Mouse (Mus musculus): ENCODE measurements at regions not wholly inside any gene's neighbourhood (a gene's known extent, or its start where the extent isn't known, plus 50 kb on each side); places are given as distances from the start of the nearest gene placed in this dataset.

DNA sequence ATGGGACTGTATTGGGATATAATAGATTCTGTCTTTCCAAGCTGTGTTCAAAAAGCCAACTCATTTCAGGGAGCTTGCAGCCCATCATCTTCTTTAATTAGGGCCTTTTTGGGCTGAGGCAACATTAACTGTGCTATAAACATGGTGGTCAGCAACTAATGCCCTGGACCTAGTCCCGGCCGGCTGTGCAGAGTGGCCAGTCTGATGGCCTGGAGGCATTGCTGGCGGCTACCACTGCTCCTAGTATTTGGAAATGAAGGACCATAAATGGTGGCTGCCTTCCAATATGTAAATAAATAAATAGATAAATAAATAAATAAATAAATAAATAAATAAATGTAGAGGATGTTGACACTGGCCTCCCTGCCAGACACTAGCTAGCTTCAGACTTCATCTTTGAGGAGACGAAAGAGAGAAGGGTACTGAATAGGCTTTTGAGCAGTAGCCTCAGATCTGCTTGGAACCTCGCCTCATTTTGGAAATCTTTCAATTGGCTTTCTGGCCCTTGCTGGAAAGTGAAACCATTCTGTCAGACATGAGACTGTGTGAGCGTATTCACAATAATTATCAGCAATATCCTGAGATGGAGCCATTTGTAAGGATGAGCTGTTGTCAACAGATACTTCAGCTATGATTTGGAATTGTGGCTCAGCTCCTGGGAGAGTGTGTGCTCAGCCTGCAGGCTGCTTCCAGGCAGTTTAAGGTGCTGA lies 785.5 kb upstream of the Car8 start:
- H3K4me3 ChIP-seq (ENCODE audit: control insufficient read depth, low read depth, low read length) = no peak overlapping the region
- H3K4me1 ChIP-seq (ENCODE audit: control insufficient read depth, insufficient read depth, low read length) = peaks cover 3% of the 10 kb centered on the region
- H3K27ac ChIP-seq (ENCODE audit: control insufficient read depth, insufficient read depth, low read depth, low read length) = no peak overlapping the region
- no peaks in the 10 kb centered on the region for H3K27me3 ChIP-seq (ENCODE audit: control insufficient read depth, insufficient read depth, low read length)
- TF ChIP-seq CTCF (IDR thresholded peaks at IDR 0.05; ENCODE audit: control insufficient read depth, insufficient read depth, insufficient replicate concordance, low read depth, low read length) (no peak), POLR2A (IDR thresholded peaks at IDR 0.05; ENCODE audit: control insufficient read depth, low read depth, low read length) (no peak)
- H3K36me3 ChIP-seq (ENCODE audit: control insufficient read depth, insufficient read depth, low read length) = no peaks in the 10 kb centered on the region

DNA sequence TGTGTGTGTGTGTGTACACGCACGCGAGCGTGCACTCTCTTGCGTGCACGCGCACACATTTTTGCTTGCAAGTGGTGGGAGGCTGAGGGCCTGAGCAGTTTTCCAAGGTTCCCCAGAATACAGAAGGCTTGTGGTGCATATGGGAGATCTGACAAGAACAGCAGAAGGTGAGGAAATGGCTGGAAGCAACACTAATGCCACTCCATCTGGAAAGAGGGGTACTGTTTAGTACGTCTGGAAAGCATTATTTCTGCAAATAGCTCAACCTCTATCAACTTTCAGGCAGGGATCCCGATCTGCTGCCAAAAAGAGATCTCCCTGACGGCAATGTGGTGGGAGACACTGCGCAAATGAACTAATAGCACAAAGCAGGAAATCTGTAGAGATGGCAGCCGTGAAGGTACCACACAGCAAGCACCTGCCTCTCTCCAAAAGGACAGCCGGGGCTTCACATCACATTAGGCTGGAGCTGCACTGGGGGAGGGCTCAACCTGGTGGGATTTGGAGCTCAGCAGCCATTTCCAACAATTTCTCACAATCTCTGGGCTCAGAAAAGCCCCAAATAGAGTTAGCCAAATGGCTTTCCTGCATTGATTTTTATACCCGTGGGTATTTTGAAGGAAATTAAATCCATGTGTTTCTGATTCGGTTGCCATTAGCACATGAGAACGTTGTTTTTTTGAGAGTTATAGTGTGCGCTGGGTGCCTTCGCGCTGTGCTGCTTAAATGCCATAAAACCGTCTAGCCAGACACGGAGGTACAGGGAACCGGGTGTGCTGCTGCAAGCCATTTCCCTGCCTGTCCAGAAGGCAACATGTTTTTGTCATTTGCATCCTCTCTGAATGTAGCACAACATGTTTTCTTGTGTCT lies 780.6 kb upstream of the Car8 start:
- no peaks in the 10 kb centered on the region for H3K27me3 ChIP-seq (ENCODE audit: control insufficient read depth, insufficient read depth, low read length)
- no peaks in the 10 kb centered on the region for H3K36me3 ChIP-seq (ENCODE audit: control insufficient read depth, insufficient read depth, low read length)
- no peak overlapping the region for H3K4me3 ChIP-seq (ENCODE audit: control insufficient read depth, low read depth, low read length)
- H3K27ac ChIP-seq (ENCODE audit: control insufficient read depth, insufficient read depth, low read depth, low read length) = no peak overlapping the region
- TF ChIP-seq POLR2A (IDR thresholded peaks at IDR 0.05; ENCODE audit: control insufficient read depth, low read depth, low read length) (no peak), CTCF (IDR thresholded peaks at IDR 0.05; ENCODE audit: control insufficient read depth, insufficient read depth, insufficient replicate concordance, low read depth, low read length) (no peak)
- H3K4me1 ChIP-seq (ENCODE audit: control insufficient read depth, insufficient read depth, low read length) = no peaks in the 10 kb centered on the region

DNA sequence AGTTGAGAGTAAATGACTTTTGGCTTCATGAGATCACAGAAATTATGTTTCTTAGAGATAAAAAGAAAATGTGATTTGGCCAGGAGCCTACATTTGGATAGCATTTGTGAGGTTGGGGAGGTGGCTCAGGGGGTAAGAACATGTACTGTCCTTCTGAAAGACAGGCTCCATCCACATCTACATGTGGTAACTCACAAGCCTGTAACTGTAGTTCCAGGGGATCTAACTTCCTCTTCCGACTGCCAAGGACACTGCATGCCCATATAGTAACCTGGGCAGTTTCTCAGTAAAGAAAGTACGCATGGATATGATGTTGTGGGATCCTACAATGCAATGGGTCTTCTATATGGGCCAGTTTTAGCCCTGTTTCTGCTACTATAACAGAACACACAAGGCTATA lies 779.4 kb upstream of the Car8 start:
- TF ChIP-seq CTCF (IDR thresholded peaks at IDR 0.05; ENCODE audit: control insufficient read depth, insufficient read depth, insufficient replicate concordance, low read depth, low read length) (no peak), POLR2A (IDR thresholded peaks at IDR 0.05; ENCODE audit: control insufficient read depth, low read depth, low read length) (no peak)
- Histone ChIP-seq H3K4me3 (ENCODE audit: control insufficient read depth, low read depth, low read length) (no peak overlapping the region), H3K27me3 (ENCODE audit: control insufficient read depth, insufficient read depth, low read length) (no peaks in the 10 kb centered on the region), H3K4me1 (ENCODE audit: control insufficient read depth, insufficient read depth, low read length) (no peaks in the 10 kb centered on the region), H3K27ac (ENCODE audit: control insufficient read depth, insufficient read depth, low read depth, low read length) (no peak overlapping the region), H3K36me3 (ENCODE audit: control insufficient read depth, insufficient read depth, low read length) (no peaks in the 10 kb centered on the region)

DNA sequence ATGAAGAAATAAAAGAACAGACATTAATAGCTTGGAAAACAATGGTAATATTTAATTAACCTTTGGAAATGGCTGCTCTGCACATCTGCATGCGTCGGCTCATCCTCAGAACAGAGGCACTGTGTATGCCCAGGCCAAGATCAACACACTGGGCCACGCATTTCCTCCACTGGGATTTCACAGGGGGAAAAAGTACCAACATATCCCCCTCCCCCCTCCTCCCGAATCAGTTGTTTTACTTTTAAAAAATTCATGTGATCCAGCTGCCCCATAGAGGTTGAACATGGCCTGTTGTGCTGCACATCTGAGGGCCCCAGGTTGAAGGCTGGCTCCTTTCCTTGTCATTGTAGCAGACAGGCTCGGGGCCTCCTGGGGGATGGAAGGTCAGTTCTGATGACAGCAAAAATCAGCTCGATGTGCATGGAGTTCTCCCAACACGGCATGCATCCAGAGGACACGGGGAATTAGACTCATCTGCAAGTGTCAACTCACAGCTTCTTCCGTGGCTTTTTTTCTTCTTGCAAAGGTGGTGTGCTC lies 777.7 kb upstream of the Car8 start:
- Histone ChIP-seq H3K36me3 (ENCODE audit: control insufficient read depth, insufficient read depth, low read length) (no peaks in the 10 kb centered on the region), H3K27ac (ENCODE audit: control insufficient read depth, insufficient read depth, low read depth, low read length) (no peak overlapping the region), H3K4me1 (ENCODE audit: control insufficient read depth, insufficient read depth, low read length) (no peaks in the 10 kb centered on the region)

DNA sequence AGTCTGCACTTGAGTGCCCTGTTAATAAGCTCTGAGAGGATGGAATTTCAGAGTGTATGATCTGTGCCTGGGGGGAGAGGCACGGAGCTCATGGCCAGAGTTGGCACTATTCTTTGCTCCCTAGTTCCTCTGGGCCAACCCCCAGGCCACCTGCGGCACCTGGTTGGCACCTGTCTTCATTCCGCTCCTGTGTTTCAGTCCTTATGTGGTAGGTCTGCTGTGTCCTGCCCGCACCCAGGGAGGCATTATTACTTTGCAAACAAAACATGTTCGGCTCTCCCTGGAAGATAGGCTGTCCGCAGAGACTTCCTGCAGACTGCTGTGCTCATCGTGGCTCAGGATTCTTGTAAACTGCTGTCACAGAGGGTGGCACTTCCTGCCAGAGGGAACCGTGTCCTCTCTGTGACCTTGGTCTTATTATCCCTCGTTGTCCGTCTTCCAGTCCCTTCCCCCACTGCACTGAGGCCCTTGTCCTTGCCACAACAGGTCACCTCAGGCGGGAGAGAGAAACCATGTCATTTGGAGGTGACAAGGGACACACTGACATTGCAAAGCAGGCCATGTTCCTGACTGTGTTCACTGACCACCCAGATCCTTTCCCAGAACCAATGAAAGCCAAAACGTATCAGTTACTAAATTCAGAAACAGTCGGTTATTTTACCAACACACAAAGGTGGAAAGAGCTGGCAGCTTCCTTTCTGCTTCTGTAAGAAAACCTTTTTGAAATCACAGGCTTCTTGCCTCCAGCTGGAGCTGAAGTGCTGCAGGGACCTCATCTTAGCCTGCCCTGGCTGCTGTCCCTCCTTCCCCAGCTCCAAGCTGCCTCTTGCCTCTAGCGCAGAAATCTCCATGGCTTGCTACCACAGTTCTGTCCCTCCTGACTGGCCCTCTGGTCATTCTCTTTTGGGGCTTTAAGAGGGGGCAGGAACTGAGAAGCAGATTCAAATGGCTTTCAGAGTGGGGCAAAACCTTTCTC lies 777.0 kb upstream of the Car8 start:
- Histone ChIP-seq H3K4me3 (ENCODE audit: control insufficient read depth, low read depth, low read length) (no peak overlapping the region), H3K27ac (ENCODE audit: control insufficient read depth, insufficient read depth, low read depth, low read length) (no peak overlapping the region)

More for the DNA sequence above, 777.7 kb upstream of the Car8 start:
- TF ChIP-seq CTCF (IDR thresholded peaks at IDR 0.05; ENCODE audit: control insufficient read depth, insufficient read depth, insufficient replicate concordance, low read depth, low read length) (no peak), POLR2A (IDR thresholded peaks at IDR 0.05; ENCODE audit: control insufficient read depth, low read depth, low read length) (no peak)
- Histone ChIP-seq H3K4me3 (ENCODE audit: control insufficient read depth, low read depth, low read length) (no peak overlapping the region), H3K27me3 (ENCODE audit: control insufficient read depth, insufficient read depth, low read length) (no peaks in the 10 kb centered on the region)

DNA sequence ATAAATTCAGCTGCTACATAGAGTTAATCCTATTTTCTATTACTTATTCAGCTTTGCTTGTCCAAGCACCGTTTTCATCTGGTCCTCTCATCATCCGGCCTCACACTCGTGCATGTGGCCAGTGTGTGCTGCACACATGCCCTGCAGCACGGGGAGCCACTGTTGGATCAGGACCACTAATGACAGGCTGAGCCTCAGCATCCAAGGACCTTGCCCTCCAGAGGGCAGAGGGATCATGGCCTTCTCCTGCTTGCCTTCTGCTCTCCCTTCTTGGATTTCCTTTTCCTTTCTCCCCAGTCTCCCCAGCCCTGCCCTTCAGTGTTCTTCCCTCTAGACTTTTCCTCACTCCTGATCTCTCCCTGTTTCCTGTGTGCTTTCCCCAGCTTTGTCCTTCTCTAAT lies 776.1 kb upstream of the Car8 start:
- Histone ChIP-seq H3K4me3 (ENCODE audit: control insufficient read depth, low read depth, low read length) (no peak overlapping the region), H3K27me3 (ENCODE audit: control insufficient read depth, insufficient read depth, low read length) (no peaks in the 10 kb centered on the region), H3K36me3 (ENCODE audit: control insufficient read depth, insufficient read depth, low read length) (no peaks in the 10 kb centered on the region), H3K27ac (ENCODE audit: control insufficient read depth, insufficient read depth, low read depth, low read length) (no peak overlapping the region), H3K4me1 (ENCODE audit: control insufficient read depth, insufficient read depth, low read length) (no peaks in the 10 kb centered on the region)
- TF ChIP-seq POLR2A (IDR thresholded peaks at IDR 0.05; ENCODE audit: control insufficient read depth, low read depth, low read length) (no peak), CTCF (IDR thresholded peaks at IDR 0.05; ENCODE audit: control insufficient read depth, insufficient read depth, insufficient replicate concordance, low read depth, low read length) (no peak)

More for the DNA sequence above, 777.0 kb upstream of the Car8 start:
- Histone ChIP-seq H3K27me3 (ENCODE audit: control insufficient read depth, insufficient read depth, low read length) (no peaks in the 10 kb centered on the region), H3K4me1 (ENCODE audit: control insufficient read depth, insufficient read depth, low read length) (no peaks in the 10 kb centered on the region), H3K36me3 (ENCODE audit: control insufficient read depth, insufficient read depth, low read length) (no peaks in the 10 kb centered on the region)
- no peak for TF ChIP-seq CTCF (IDR thresholded peaks at IDR 0.05; ENCODE audit: control insufficient read depth, insufficient read depth, insufficient replicate concordance, low read depth, low read length)
- no peak for TF ChIP-seq POLR2A (IDR thresholded peaks at IDR 0.05; ENCODE audit: control insufficient read depth, low read depth, low read length)

Measured in testis, adult 2 months (tissue).